Mouse (Mus musculus) CD4-positive, CD25-positive, alpha-beta regulatory T cell, adult 4 months (primary cell): ENCODE results near the gene Rpl9. TPM values are rescaled to one million over a fixed set of nuclear protein-coding genes. Genes with fewer than 3 reads are reported as not detected.

Experiments used
- ATAC-seq: one replicate; pipeline ENCODE4 v1.8.0; 2017
- polyA plus RNA-seq, 2 experiments: library from polyadenylated mRNA; unstranded; fragments of 100-300 nt; shearing (Covaris generic); gene quantifications; one replicate each; pipeline ENCODE4 v1.2.1; 2017

Rpl9 gene
- polyA plus RNA-seq, 2 experiments from 2014 or later, result 2,375 to 2,759 TPM

- no peak for ATAC-seq
These were observed 19.7 kb downstream of the Rpl9 start for GRCm38 (mm10) chr5:65371551-65371950.

GRCm38 (mm10) chr5:65367837-65368236 lies 23.4 kb downstream of the Rpl9 start:
- no peak for ATAC-seq

GRCm38 (mm10) chr5:65357771-65358170 lies 33.5 kb downstream of the Rpl9 start:
- no peak for ATAC-seq

- ATAC-seq, result no peak
These were observed 34.4 kb downstream of the Rpl9 start for GRCm38 (mm10) chr5:65356851-65357250.

GRCm38 (mm10) chr5:65354985-65355384 lies 36.3 kb downstream of the Rpl9 start:
- ATAC-seq, result no peak

GRCm38 (mm10) chr5:65354097-65354496 lies 37.1 kb downstream of the Rpl9 start:
- no peak for ATAC-seq

GRCm38 (mm10) chr5:65350508-65350907 lies 40.7 kb downstream of the Rpl9 start:
- ATAC-seq, result no peak

GRCm38 (mm10) chr5:65348168-65348567 lies 43.1 kb downstream of the Rpl9 start, which contains the start of gene Klb:
Gene Klb, plus strand, starts transcription at chr5:65348314.
- ATAC-seq, result no peak

- no peak for ATAC-seq
These were observed 51.1 kb downstream of the Rpl9 start for GRCm38 (mm10) chr5:65340167-65340566.

GRCm38 (mm10) chr5:65338394-65338793 lies 52.9 kb downstream of the Rpl9 start:
- no peak for ATAC-seq

Other genes starting within 250 kb of the Rpl9 start
- gene Wdr19, start 191.7 kb downstream of the Rpl9 start, polyA plus RNA-seq, result 1 to 10 TPM; 2.7 to 4.9 TPM
- 10 to 100 TPM; 76.5 to 78.8 TPM for gene Rfc1, start 55.8 kb downstream of the Rpl9 start, polyA plus RNA-seq
- gene Klb, start 43.1 kb downstream of the Rpl9 start, polyA plus RNA-seq, result not detected
- 10 to 100 TPM; 31.6 to 44.7 TPM for gene Lias, start 53 bp upstream of the Rpl9 start, polyA plus RNA-seq
- gene Ugdh, start 44.5 kb upstream of the Rpl9 start, polyA plus RNA-seq, result 10 to 100 TPM; 11.3 to 12.2 TPM
- gene Gm43552, start 101.4 kb upstream of the Rpl9 start, polyA plus RNA-seq, result not detected
- gene Smim14, start 145.7 kb upstream of the Rpl9 start, polyA plus RNA-seq, result 100 to 1,000 TPM; 155 to 157 TPM
- 100 to 1,000 TPM in 1 of 2 experiments, 10 to 100 TPM in 1; 97.1 to 108 TPM for gene Ube2k, start 145.8 kb upstream of the Rpl9 start, polyA plus RNA-seq